Mouse (Mus musculus) embryonic facial prominence, embryonic 10.5 days (tissue): ENCODE results near the gene C1ql1. TPM values are rescaled to one million over a fixed set of nuclear protein-coding genes. Genes with fewer than 3 reads are reported as not detected.
"Not testable (repeated sequence)": the region's sequence is repeated elsewhere in the genome, so short reads cannot be mapped to it uniquely, and the experiment has no call there.

Source experiments
- DNase-seq: peaks from one replicate; pipeline ENCODE4 v3.0.0-alpha.2; 2017; ENCODE audit warnings: low spot score
- H3K27ac ChIP-seq: fragments of 300-500 bp; sonication (generic); replicated peaks from 2 replicates; pipeline ENCODE4 v1.5.1; 2016; ENCODE audit warnings: mild to moderate bottlenecking
- H3K27me3 ChIP-seq: fragments of 300-500 bp; sonication (generic); replicated peaks from 2 replicates; pipeline ENCODE4 v1.6.1; 2016; ENCODE audit warnings: low read depth, mild to moderate bottlenecking; ENCODE audit not compliant: poor library complexity, severe bottlenecking
- H3K36me3 ChIP-seq: fragments of 300-500 bp; sonication (generic); replicated peaks from 2 replicates; pipeline ENCODE4 v1.6.1; 2016; ENCODE audit warnings: mild to moderate bottlenecking, moderate library complexity
- H3K4me1 ChIP-seq: fragments of 300-500 bp; sonication (generic); 2 replicates; pipeline ENCODE4 v1.6.1; 2016
- H3K4me3 ChIP-seq: fragments of 300-500 bp; sonication (generic); 2 replicates; pipeline ENCODE4 v1.5.1; 2016; ENCODE audit warnings: mild to moderate bottlenecking, moderate library complexity
- H3K9me3 ChIP-seq: fragments of 300-500 bp; sonication (generic); 2 replicates; pipeline ENCODE4 v1.6.1; 2016; ENCODE audit warnings: mild to moderate bottlenecking
- WGBS: fragments of 180-500 bp; shearing (Covaris S2); methylation state at CpG from one replicate; pipeline ENCODE4 v1.1.7; 2016; 5-methylcytosine and 5-hydroxymethylcytosine counted together
- polyA plus RNA-seq: library from polyadenylated mRNA; unstranded; fragments of >200 nt; fragmentation: Nextera tagmentation; extraction: Ambion mirVana; gene quantifications from 2 replicates; pipeline ENCODE4 v1.2.1, GENCODE M21; 2016

The C1ql1 gene
- polyA plus RNA-seq, 1 experiment from 2014 or later, result 1.5 TPM

DNA sequence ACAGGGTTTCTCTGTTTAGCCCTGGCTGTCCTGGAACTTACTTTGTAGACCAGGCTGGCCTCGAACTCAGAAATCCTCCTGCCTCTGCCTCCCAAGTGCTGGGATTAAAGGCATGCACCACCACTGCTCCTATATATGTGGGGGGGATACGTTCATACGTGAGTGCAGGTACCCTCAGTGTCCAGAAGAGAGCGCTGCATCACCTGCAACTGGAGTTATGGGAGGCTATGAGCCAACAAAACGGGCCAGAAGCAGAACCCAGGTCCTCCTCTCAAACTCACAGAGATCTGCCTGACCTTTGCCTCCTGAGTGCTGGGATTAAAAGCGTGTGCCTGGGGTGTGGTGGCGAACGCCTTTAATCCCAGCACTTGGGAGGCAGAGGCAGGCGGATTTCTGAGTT lies 29.5 kb upstream of the C1ql1 start:
- Histone ChIP-seq H3K4me1 (peaks cover 18% of the 10 kb centered on the region), H3K27me3 (peaks cover 28% of the 10 kb centered on the region)
- not testable (repeated sequence) for H3K36me3 ChIP-seq, H3K4me3 ChIP-seq, H3K27ac ChIP-seq, H3K9me3 ChIP-seq, DNase-seq
- 81% methylated on average over 9 of the region's 9 CpGs for WGBS

GRCm38 (mm10) chr11:102972326-102972725 lies 25.8 kb upstream of the C1ql1 start:
- 71% methylated on average over 1 of the region's 1 CpGs for WGBS
- peaks cover 49% of the 10 kb centered on the region for H3K27me3 ChIP-seq
- no peak for DNase-seq

GRCm38 (mm10) chr11:102971604-102972003 lies 25.1 kb upstream of the C1ql1 start:
- H3K4me3 ChIP-seq, result no peak overlapping the region
- H3K27ac ChIP-seq, result no peak overlapping the region
- H3K27me3 ChIP-seq, result peaks cover 57% of the 10 kb centered on the region
- 62% methylated on average over 5 of the region's 5 CpGs for WGBS
- no peaks in the 10 kb centered on the region for H3K9me3 ChIP-seq
- peaks cover 8% of the 10 kb centered on the region for H3K4me1 ChIP-seq
- H3K36me3 ChIP-seq, result no peaks in the 10 kb centered on the region
- DNase-seq, result no peak

More at GRCm38 (mm10) chr11:102972326-102972725, 25.8 kb upstream of the C1ql1 start:
- H3K36me3 ChIP-seq, result no peaks in the 10 kb centered on the region
- H3K27ac ChIP-seq, result no peak overlapping the region
- H3K9me3 ChIP-seq, result no peaks in the 10 kb centered on the region
- H3K4me3 ChIP-seq, result no peak overlapping the region
- peaks cover 5% of the 10 kb centered on the region; the same call in 1 of the 2 replicates for H3K4me1 ChIP-seq

GRCm38 (mm10) chr11:102964547-102965091 lies 18.1 kb upstream of the C1ql1 start:
- H3K27ac ChIP-seq, result no peak overlapping the region; the same call in 1 of the 2 replicates
- H3K36me3 ChIP-seq, result no peaks in the 10 kb centered on the region
- H3K4me3 ChIP-seq, result no peak overlapping the region; the same call in 1 of the 2 replicates
- no peak for DNase-seq
- peaks cover 36% of the 10 kb centered on the region for H3K4me1 ChIP-seq
- no peaks in the 10 kb centered on the region for H3K9me3 ChIP-seq
- peaks cover 72% of the 10 kb centered on the region for H3K27me3 ChIP-seq
- WGBS, result 71% methylated on average over 16 of the region's 16 CpGs

DNA sequence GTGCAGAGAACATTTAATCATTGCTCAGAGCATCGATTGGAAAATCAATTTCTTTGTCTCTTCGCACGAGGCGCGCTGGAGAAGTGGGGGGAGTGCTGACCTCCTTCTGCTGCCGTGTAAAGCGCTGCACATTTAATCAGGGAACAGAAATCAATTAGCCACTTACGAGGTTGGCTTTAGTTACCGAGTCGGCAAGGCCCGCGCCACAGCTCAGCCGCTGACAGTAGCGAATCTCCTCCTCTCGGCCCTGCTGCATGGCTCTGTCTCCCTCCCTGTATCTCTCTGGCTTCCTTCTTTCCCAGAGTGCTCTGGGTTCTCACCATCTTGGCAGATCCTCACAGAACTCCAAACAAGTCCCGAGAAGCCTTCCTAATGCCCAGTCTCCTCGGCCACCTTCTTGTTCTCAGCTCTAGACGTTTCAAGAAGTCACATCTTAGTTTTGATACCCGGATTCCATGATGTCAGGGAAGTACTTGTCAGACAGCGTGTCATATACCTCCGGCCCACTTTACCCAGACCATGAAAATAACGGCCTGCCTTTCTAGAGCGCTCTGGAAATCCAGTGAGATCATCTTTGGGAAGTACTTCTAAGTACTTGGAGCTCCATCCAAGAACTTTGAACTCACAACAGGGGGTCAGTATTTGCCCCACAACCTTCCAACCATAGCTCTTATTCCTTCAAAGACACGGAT lies 17.5 kb upstream of the C1ql1 start:
- Histone ChIP-seq H3K36me3 (no peaks in the 10 kb centered on the region), H3K9me3 (no peaks in the 10 kb centered on the region), H3K4me3 (peak overlapping the region; percentile 48), H3K4me1 (peaks cover 36% of the 10 kb centered on the region), H3K27me3 (peaks cover 67% of the 10 kb centered on the region), H3K27ac (peak overlapping the region; percentile 87)
- DNase-seq, result peak; percentile 44
- WGBS, result 15% methylated on average over 24 of the region's 24 CpGs

DNA sequence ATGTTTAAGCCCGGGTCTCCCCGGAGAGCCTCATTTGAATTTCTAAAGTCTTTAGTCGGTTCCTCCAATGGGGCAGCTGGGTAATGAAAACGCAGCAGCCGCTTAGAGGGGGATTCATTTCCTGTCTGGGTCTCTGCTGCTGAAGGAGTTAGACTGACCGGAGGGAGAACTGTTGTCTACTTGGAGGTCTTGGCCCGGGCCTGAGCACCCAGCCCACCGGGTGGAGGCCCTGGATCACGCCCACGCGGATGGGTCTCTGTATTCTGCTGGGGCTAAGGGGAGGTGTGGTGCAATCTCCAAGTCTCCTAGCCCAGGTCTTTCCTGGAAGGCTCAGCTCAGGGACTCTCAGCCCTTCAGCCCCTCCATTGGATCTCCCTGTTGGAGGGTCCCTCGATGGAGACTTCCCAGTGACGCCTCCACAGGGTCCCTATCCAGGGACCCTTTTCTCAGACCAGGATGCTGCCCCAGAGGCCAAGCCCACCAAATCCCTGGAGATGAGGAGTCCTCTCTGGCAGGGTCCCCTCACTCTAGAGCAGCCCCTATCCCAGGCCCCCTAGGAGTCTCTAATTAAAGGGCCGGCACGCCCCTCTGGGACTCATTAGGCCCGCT lies 16.9 kb upstream of the C1ql1 start:
- Histone ChIP-seq H3K4me1 (peaks cover 36% of the 10 kb centered on the region), H3K27ac (peak overlapping the region; percentile 87), H3K9me3 (no peaks in the 10 kb centered on the region), H3K27me3 (peaks cover 62% of the 10 kb centered on the region), H3K4me3 (peak overlapping the region; percentile 48), H3K36me3 (no peaks in the 10 kb centered on the region)
- WGBS, result 3% methylated on average over 16 of the region's 16 CpGs
- peak; percentile 56 for DNase-seq

DNA sequence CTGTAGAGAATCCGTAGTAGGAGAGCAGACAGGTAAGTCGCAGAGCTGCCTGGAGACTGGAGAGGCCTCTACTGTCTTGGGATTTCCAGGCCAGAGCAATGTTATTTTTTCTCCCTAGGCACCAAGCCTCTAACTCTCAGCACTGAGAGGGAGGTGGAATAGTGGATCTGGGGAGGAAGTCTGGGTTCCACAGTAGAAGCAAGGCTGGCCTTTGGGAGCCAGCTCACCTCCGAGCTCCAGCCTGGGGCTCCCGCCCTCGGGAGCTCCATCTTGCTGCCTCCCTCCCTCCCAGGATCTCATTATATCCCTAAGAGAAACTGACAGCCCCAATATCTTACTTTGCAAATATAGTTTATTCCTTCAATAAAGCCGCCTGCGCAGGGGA lies 16.4 kb upstream of the C1ql1 start:
- WGBS, result 18% methylated on average over 7 of the region's 7 CpGs
- Histone ChIP-seq H3K9me3 (no peaks in the 10 kb centered on the region), H3K27ac (peak overlapping the region; percentile 87), H3K4me1 (peaks cover 36% of the 10 kb centered on the region), H3K4me3 (peak overlapping the region; percentile 48), H3K36me3 (no peaks in the 10 kb centered on the region), H3K27me3 (peaks cover 63% of the 10 kb centered on the region)
- no peak for DNase-seq

- 95% methylated on average over 4 of the region's 4 CpGs for WGBS
- DNase-seq, result no peak
- Histone ChIP-seq H3K27ac (no peak overlapping the region), H3K4me1 (peaks cover 32% of the 10 kb centered on the region), H3K27me3 (peaks cover 61% of the 10 kb centered on the region), H3K4me3 (no peak overlapping the region), H3K36me3 (no peaks in the 10 kb centered on the region), H3K9me3 (no peaks in the 10 kb centered on the region)
These were observed 14.6 kb upstream of the C1ql1 start for GRCm38 (mm10) chr11:102961082-102961481.

GRCm38 (mm10) chr11:102958870-102959269 lies 12.4 kb upstream of the C1ql1 start:
- Histone ChIP-seq H3K9me3 (no peaks in the 10 kb centered on the region), H3K4me3 (no peak overlapping the region), H3K36me3 (no peaks in the 10 kb centered on the region), H3K27ac (no peak overlapping the region), H3K27me3 (peaks cover 56% of the 10 kb centered on the region), H3K4me1 (peaks cover 19% of the 10 kb centered on the region)
- DNase-seq, result no peak
- WGBS, result 84% methylated on average over 1 of the region's 1 CpGs

GRCm38 (mm10) chr11:102958431-102958830 lies 11.9 kb upstream of the C1ql1 start:
- peaks cover 53% of the 10 kb centered on the region for H3K27me3 ChIP-seq
- no peaks in the 10 kb centered on the region for H3K36me3 ChIP-seq
- 92% methylated on average over 6 of the region's 6 CpGs for WGBS
- no peak overlapping the region for H3K27ac ChIP-seq
- no peak overlapping the region for H3K4me3 ChIP-seq
- no peaks in the 10 kb centered on the region for H3K9me3 ChIP-seq
- no peak for DNase-seq
- H3K4me1 ChIP-seq, result peaks cover 14% of the 10 kb centered on the region

DNA sequence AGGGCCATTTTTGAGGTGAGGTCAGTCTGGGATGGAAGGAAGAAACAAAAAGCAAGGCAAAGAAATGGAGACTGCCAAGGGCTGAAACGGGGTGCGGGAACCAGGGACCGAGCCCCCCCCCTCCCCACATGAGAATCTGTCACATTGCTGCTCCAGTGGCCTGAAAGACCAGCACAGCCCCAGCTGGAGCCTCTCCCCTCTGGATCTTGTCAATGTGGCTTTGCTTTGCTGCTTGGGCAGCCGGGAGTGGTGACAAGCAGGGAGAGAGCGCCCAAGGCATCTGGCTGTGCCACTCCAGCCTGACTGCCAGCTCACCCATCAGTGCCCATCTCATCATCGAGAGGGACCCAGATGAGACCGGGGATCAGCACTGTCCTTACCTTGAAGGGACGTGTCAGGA lies 11.2 kb upstream of the C1ql1 start:
- H3K4me1 ChIP-seq, result peaks cover 14% of the 10 kb centered on the region
- no peaks in the 10 kb centered on the region for H3K36me3 ChIP-seq
- DNase-seq, result no peak
- WGBS, result 86% methylated on average over 8 of the region's 8 CpGs
- H3K27ac ChIP-seq, result no peak overlapping the region; the same call in 1 of the 2 replicates
- H3K27me3 ChIP-seq, result peaks cover 53% of the 10 kb centered on the region
- H3K9me3 ChIP-seq, result no peaks in the 10 kb centered on the region
- H3K4me3 ChIP-seq, result no peak overlapping the region

DNA sequence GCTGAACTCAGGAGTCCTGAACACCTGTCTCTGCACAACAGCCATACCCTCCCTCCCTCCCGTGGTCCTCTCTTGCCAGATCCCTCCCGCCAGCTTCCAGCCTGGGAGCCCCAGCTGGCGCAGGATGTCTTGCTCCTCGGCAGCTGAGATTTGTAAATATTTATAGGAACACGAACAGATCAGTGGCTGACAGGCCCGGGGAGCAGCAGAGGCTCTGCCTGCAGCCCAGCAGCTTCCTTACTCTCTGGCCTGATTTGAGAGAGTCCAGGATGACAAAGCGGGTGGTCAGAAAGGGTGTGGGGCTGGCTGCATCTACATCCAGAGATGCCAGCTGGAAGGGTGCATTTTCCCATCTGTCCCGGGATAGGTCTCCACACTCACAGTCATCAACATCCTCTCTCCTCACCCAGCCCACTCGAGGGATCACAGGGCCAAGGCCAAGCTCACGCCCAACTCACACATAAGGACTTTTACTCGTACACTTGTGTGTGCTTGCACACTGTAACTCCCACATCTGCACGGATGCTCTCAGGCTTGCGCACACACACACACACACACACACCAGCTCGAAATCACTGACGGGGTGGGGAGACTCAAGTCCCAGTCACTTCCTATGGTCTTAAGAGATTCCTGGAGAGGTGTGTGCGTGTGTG lies 10.6 kb upstream of the C1ql1 start:
- H3K4me1 ChIP-seq, result peaks cover 14% of the 10 kb centered on the region
- no peak overlapping the region for H3K27ac ChIP-seq
- WGBS, result 61% methylated on average over 16 of the region's 16 CpGs
- H3K4me3 ChIP-seq, result no peak overlapping the region
- H3K36me3 ChIP-seq, result no peaks in the 10 kb centered on the region
- no peak for DNase-seq
- H3K27me3 ChIP-seq, result peaks cover 55% of the 10 kb centered on the region
- H3K9me3 ChIP-seq, result no peaks in the 10 kb centered on the region
